Mouse (Mus musculus): ENCODE data around the gene Zdhhc8.

GRCm38 (mm10) chr16:18234671-18235388 is at the start of gene Zdhhc8:
- TF ChIP-seq CTCF (conservative IDR thresholded peaks at IDR 0.05; ENCODE audit: insufficient read depth, insufficient read length, low read depth, low read length) (no peak), POLR2A (IDR thresholded peaks at IDR 0.05; ENCODE audit: low read depth, low read length) (no peak)
